Mouse (Mus musculus): ENCODE measurements around the gene Faap24. TPM values are rescaled to one million over a fixed set of nuclear protein-coding genes. Genes with fewer than 3 reads are reported as not detected.

Gene Faap24
- polyA plus RNA-seq, 1 experiment = 6.3 TPM

GRCm38 (mm10) chr7:35351155-35351554 lies 45.5 kb downstream of the Faap24 start:
- H3K27ac ChIP-seq (ENCODE audit: insufficient read depth, low read length) = no peak overlapping the region
- TF ChIP-seq CTCF (IDR thresholded peaks at IDR 0.05; ENCODE audit: extremely low read depth, insufficient read depth, low read length) (no peak), POLR2A (IDR thresholded peaks at IDR 0.05; ENCODE audit: extremely low read depth, insufficient read depth, low read length) (no peak)
- H3K4me1 ChIP-seq (ENCODE audit: control insufficient read depth, insufficient read depth, low read length) = no peaks in the 10 kb centered on the region
- H3K4me3 ChIP-seq (ENCODE audit: insufficient read depth, low read length) = no peak overlapping the region

- no peak overlapping the region for H3K27ac ChIP-seq (ENCODE audit: insufficient read depth, low read length)
- TF ChIP-seq POLR2A (IDR thresholded peaks at IDR 0.05; ENCODE audit: extremely low read depth, insufficient read depth, low read length) (no peak), CTCF (IDR thresholded peaks at IDR 0.05; ENCODE audit: extremely low read depth, insufficient read depth, low read length) (no peak)
- H3K4me1 ChIP-seq (ENCODE audit: control insufficient read depth, insufficient read depth, low read length) = no peaks in the 10 kb centered on the region
- no peak overlapping the region for H3K4me3 ChIP-seq (ENCODE audit: insufficient read depth, low read length)
Measured at GRCm38 (mm10) chr7:35349886-35350684, 46.6 kb downstream of the Faap24 start.

GRCm38 (mm10) chr7:35349022-35349421 lies 47.6 kb downstream of the Faap24 start:
- H3K27ac ChIP-seq (ENCODE audit: insufficient read depth, low read length) = no peak overlapping the region
- TF ChIP-seq POLR2A (IDR thresholded peaks at IDR 0.05; ENCODE audit: extremely low read depth, insufficient read depth, low read length) (no peak), CTCF (IDR thresholded peaks at IDR 0.05; ENCODE audit: extremely low read depth, insufficient read depth, low read length) (no peak)
- no peak overlapping the region for H3K4me3 ChIP-seq (ENCODE audit: insufficient read depth, low read length)
- no peaks in the 10 kb centered on the region for H3K4me1 ChIP-seq (ENCODE audit: control insufficient read depth, insufficient read depth, low read length)

GRCm38 (mm10) chr7:35347918-35348700 lies 48.5 kb downstream of the Faap24 start:
- H3K27ac ChIP-seq (ENCODE audit: insufficient read depth, low read length) = no peak overlapping the region
- H3K4me3 ChIP-seq (ENCODE audit: insufficient read depth, low read length) = no peak overlapping the region
- no peaks in the 10 kb centered on the region for H3K4me1 ChIP-seq (ENCODE audit: control insufficient read depth, insufficient read depth, low read length)
- TF ChIP-seq CTCF (IDR thresholded peaks at IDR 0.05; ENCODE audit: extremely low read depth, insufficient read depth, low read length) (no peak), POLR2A (IDR thresholded peaks at IDR 0.05; ENCODE audit: extremely low read depth, insufficient read depth, low read length) (no peak)

GRCm38 (mm10) chr7:35344785-35345330 lies 51.8 kb downstream of the Faap24 start:
- no peaks in the 10 kb centered on the region for H3K4me1 ChIP-seq (ENCODE audit: control insufficient read depth, insufficient read depth, low read length)
- no peak overlapping the region for H3K27ac ChIP-seq (ENCODE audit: insufficient read depth, low read length)
- H3K4me3 ChIP-seq (ENCODE audit: insufficient read depth, low read length) = no peak overlapping the region
- TF ChIP-seq POLR2A (IDR thresholded peaks at IDR 0.05; ENCODE audit: extremely low read depth, insufficient read depth, low read length) = no peak
- TF ChIP-seq CTCF (IDR thresholded peaks at IDR 0.05; ENCODE audit: extremely low read depth, insufficient read depth, low read length) = no peak

- TF ChIP-seq CTCF (IDR thresholded peaks at IDR 0.05; ENCODE audit: extremely low read depth, insufficient read depth, low read length) (no peak), POLR2A (IDR thresholded peaks at IDR 0.05; ENCODE audit: extremely low read depth, insufficient read depth, low read length) (no peak)
- no peak overlapping the region for H3K4me3 ChIP-seq (ENCODE audit: insufficient read depth, low read length)
- H3K27ac ChIP-seq (ENCODE audit: insufficient read depth, low read length) = 0 out of 2 replicates have a peak overlapping the region, but pooled peaks have one; percentile 5
- H3K4me1 ChIP-seq (ENCODE audit: control insufficient read depth, insufficient read depth, low read length) = no peaks in the 10 kb centered on the region
Measured at GRCm38 (mm10) chr7:35342498-35342897, 54.1 kb downstream of the Faap24 start.

Other genes with a start within 250 kb of the Faap24 start
- 59.3 and 60.4 TPM in 2 replicates for gene Slc7a10, start 210.5 kb downstream of the Faap24 start, polyA plus RNA-seq (2012; rRNA removed)
- gene Lrp3, start 181.3 kb downstream of the Faap24 start, polyA plus RNA-seq (2012; rRNA removed) = 56.7 and 57.3 TPM in 2 replicates
- 21.7 and 24.1 TPM in 2 replicates for gene Gpatch1, start 78.4 kb downstream of the Faap24 start, polyA plus RNA-seq (2012; rRNA removed)
- gene Rhpn2, start 62.7 kb downstream of the Faap24 start, polyA plus RNA-seq (2012; rRNA removed) = 5.6 and 5.8 TPM in 2 replicates
- gene Cep89, start 199 bp upstream of the Faap24 start, polyA plus RNA-seq (2012; rRNA removed) = 27.9 and 29.6 TPM in 2 replicates
- gene Slc7a9, start 52.0 kb upstream of the Faap24 start, polyA plus RNA-seq (2012; rRNA removed) = 0.06 TPM in 1 of 2 replicates, not detected in the other
- 0.25 and 0.40 TPM in 2 replicates for gene Tdrd12, start 140.9 kb upstream of the Faap24 start, polyA plus RNA-seq (2012; rRNA removed)
- gene Nudt19, start 159.5 kb upstream of the Faap24 start, polyA plus RNA-seq (2012; rRNA removed) = 123 and 129 TPM in 2 replicates
- gene Rgs9bp, start 188.7 kb upstream of the Faap24 start, polyA plus RNA-seq (2012; rRNA removed) = 0.08 TPM in 2 replicates
- gene Ankrd27, start 189.4 kb upstream of the Faap24 start, polyA plus RNA-seq (2012; rRNA removed) = 34.9 and 38.0 TPM in 2 replicates